Mouse (Mus musculus) brain, embryonic 14.5 days (tissue): ENCODE results near the gene C1qtnf5.

Source experiments
- CTCF ChIP-seq: fragments of 200-500 bp; IDR thresholded peaks from 2 replicates; pipeline ENCODE4 v1.5.1; 2012; ENCODE audit warnings: inconsistent platforms, mild to moderate bottlenecking, moderate library complexity, borderline replicate concordance; ENCODE audit not compliant: insufficient read depth, insufficient read length; ENCODE audit errors: extremely low read depth
- POLR2A ChIP-seq: fragments of 200-500 bp; IDR thresholded peaks from 2 replicates; pipeline ENCODE4 v1.6.1; 2012; ENCODE audit warnings: mild to moderate bottlenecking, inconsistent platforms, borderline replicate concordance; ENCODE audit not compliant: poor library complexity, insufficient read depth, insufficient read length, severe bottlenecking; ENCODE audit errors: extremely low read depth

DNA sequence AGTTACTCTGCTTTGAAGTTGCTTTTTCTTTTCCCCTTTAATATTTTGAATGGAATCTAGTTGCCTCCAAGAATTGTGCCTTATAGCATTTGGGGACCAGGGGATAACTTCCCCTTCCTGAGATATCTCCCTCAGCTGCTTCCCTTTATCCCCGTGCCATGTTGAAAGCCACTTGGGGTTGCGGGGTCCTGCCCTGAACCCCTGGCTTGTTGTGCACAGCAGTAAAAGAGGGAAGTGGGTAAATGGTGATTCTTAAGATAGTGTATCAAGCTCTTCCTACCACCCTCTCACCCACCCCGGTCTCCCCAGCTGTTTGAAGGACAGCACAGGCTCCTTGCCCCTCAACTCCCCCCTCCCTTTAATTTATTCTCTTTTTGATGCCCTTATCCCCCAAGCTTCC, 12.3 kb upstream of the C1qtnf5 start:
- TF ChIP-seq CTCF (no peak), POLR2A (no peak)
